Mouse (Mus musculus): ENCODE data around the gene Snap23. TPM values are rescaled to one million over a fixed set of nuclear protein-coding genes. Genes with fewer than 3 reads are reported as not detected.
A peak's percentile ranks its signal among the peaks of the same experiment; 100 is the strongest.
"Not testable (repeated sequence)": the region's sequence is repeated elsewhere in the genome, so short reads cannot be mapped to it uniquely, and the experiment has no call there.

The Snap23 gene
- 10 to 100 TPM; 53.4 to 63.6 (median 58.4) TPM for total RNA-seq (2022)

GRCm38 (mm10) chr2:120566886-120567797, at the start of gene Snap23:
Snap23 (plus strand) TSS chr2:120567671.
- peak; percentile 96 for DNase-seq (ENCODE audit: low spot score)

DNA sequence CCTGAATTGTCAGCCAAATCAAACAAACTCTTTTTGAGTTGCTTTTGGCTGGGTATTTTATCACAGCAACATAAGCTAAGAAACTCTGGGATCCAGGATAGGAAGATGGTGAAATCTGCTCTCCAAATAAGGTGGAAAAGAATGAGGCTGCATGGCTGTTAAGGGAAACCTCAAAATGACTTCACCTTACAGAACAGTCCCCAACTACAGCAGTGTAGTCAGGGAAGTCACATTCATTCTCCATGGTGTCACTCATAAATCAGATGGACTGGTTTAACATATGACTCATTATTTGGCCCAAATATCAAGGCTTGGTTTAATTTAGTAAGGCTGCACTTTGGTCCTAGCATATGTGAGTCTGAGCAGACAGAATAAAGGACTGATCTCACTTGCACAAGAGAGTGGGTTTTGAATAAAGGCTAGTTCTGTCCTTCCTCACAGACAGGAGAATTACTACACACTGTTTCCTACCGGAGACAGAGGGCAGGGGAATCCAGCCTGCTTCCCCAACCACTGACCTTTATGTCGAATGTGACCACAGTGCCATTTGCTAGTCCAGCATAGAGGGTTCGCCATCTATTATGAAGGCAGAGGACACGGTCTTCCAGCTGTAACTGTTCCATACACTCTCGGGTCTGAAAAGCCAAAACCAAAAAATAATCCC, 48.8 kb upstream of the Snap23 start:
- DNase-seq (ENCODE audit: low spot score) = peak; percentile 11

DNA sequence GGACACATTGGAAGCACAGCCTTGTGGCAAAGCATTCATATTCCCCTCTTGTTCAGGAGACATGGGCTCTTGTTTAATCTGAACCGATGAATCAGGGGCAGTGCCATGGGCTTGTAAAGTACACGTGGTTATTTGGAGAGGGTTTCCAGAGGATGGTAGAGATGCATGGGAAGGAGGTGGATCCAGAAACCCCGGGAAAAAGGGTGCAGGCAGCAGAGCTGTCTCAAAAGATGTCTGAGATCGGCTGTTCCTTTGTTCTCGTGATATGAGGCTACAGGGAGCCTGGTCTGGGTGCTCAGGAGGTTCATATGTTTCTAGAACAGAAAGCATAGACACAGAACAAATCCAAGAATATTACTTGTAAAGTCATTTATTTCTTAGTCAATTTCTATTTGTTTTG, 40.7 kb upstream of the Snap23 start:
- DNase-seq (ENCODE audit: low spot score) = no peak

DNA sequence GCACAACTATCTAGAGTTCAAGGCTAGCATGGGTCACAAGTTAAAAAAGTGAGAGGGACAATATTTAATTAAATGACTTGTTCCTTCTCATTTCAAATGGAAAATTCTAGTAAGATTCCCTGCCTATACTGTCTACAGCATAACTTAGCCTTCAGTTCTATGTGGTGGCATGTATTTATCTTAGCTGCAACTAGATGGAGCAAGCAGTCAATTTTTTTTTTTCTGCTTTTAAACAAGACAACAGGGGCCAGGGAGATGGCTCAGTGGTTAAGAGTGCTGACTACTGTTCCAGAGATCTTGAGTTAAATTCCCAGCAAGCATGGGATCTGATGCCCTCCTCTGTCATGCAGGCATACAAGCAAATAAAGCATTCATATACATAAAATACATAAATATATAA, 37.9 kb upstream of the Snap23 start:
- no peak for DNase-seq (ENCODE audit: low spot score)

GRCm38 (mm10) chr2:120531223-120531622, 36.2 kb upstream of the Snap23 start:
- no peak for DNase-seq (ENCODE audit: low spot score)

DNA sequence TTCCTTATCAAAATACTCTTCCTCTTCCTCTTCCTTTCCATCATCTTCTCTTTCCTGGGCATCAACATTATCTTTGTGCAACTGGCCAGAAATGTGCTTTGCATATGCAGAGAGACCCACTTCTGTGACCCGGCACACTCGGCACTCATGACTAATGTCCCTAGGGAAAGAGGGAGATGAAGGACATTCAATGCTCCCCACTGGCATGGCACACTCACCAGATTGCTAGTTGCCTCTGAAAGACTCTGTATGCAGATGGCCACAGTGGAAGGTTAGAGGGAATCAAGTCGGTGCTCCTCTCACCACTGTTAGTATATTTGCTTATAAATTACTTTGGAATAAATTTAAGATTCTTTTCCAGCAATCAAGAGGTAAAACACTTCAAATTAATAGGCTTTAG, 28.1 kb upstream of the Snap23 start:
- DNase-seq (ENCODE audit: low spot score) = peak; percentile 24

GRCm38 (mm10) chr2:120539778-120540208, 27.7 kb upstream of the Snap23 start:
- peak; percentile 95 for DNase-seq (ENCODE audit: low spot score)

DNA sequence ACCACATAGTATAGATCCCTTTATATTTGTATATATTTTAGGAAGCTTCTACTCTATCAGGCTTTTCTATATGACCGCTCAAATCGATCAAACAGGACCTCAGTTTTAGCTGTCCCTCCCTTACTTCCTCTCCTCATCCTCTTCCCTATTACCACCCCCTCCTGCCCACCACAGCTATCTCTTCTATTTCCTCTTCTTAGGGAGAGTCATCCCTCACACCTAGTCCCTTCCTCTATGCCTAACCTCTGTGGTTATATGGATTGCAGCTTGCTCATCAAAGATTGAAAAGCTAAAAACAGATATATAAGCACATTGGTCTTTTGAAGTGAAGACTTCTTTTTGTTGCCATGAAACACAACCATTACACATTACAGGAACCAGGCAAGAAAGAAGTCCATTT, 22.7 kb upstream of the Snap23 start:
- DNase-seq (ENCODE audit: low spot score) = no peak

DNA sequence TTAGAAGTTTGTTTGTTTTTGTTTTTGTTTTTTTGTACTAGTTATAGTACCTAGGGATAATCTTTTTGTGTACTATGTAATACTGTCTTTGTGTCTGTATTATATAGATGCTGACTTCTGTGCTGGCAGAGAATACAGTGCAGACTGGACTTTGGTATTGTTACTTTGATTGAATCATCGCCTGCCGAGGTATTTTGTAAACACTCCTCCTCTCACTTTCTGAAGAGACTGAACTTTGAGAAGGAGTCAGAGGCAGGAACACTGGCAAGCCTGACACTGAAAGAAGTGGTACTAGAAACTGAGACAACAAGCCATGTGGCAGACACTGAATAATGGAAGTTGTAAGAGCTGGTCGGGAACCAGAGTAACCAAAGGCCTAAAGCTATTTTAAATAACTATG, 10.6 kb upstream of the Snap23 start:
- no peak for DNase-seq (ENCODE audit: low spot score)

DNA sequence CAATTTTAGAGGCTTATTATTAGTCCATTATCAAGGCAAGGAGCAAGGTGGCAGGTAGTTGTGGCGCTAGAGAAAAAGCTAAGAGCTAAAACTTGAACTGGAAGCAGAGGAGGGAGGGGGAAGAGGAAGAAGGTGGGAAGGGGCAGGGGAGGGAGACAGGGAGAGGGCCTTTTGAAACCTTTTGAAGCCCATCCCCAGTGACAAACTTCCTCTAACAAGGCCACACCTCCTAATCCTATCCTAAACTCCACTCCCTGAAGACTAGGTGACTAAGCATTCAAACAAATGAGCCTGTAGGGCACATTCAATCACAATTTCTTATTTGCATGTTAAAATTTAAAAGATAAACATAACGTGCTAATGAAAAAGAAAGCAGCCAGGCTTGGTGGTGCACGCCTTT, 8.7 kb upstream of the Snap23 start:
- no peak for DNase-seq (ENCODE audit: low spot score)

DNA sequence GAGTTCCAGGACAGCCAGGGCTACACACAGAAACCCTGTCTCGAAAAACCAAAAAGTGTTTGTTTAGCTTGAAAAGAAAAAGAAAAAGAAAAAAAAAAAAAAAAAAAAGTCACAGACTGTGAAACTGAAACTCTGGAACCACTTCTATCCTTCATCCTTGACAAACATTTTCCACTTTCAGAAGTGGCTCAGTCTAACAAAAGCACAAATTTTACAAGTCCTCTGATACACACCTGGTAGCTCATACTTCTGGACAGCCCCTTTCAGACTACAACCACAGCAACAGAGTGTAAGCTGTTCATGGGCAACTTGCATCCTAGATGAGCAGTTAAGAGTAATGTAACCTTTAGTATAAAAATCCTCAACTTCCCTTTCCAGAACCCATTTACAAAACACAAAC, 5.9 kb upstream of the Snap23 start:
- no peak for DNase-seq (ENCODE audit: low spot score)

GRCm38 (mm10) chr2:120562859-120563234, 4.6 kb upstream of the Snap23 start:
- no peak for DNase-seq (ENCODE audit: low spot score)

DNA sequence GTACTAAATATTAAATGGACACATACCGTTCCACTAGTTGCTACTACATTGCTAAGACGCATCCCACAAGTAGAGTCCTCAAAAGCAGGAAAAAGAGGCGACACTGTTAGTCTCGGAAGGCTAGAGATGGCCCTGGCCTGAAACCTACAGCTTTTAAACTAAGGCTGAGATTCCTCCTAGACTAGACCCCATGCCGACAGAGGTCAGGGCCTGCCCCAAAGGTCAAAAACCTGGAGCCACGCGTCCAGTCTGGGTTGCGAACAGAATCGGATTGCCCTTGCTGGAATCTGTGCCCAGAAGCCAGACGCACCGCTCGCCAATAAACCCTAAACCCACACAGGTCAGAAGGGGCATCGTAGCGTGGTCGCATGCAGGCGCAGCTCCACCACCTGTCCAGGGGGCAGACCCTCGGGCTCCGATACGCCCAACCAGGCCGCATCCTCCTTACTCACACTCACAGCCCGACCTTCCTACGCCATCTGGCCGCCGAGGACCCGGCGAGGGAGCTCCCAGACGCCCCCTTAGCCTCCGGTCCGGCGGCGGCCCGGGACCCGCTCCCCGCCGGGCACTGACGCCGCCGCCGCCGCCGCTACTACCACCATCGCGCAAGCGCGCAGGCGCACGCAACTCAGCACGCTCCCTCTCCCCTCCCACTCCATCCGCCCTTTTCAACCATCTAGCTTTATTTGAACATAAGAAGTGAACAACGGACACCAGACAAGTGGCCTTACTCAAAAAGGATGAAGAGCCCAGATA, 4.1 kb upstream of the Snap23 start, which contains the start of gene Zfp106:
Zfp106 (minus strand) TSS at position 609 of the 756 bp plus-strand sequence.
- peak; percentile 92 for DNase-seq (ENCODE audit: low spot score)

- DNase-seq (ENCODE audit: low spot score) = not testable (repeated sequence)
Observed at GRCm38 (mm10) chr2:120564548-120565188, 2.8 kb upstream of the Snap23 start.

DNA sequence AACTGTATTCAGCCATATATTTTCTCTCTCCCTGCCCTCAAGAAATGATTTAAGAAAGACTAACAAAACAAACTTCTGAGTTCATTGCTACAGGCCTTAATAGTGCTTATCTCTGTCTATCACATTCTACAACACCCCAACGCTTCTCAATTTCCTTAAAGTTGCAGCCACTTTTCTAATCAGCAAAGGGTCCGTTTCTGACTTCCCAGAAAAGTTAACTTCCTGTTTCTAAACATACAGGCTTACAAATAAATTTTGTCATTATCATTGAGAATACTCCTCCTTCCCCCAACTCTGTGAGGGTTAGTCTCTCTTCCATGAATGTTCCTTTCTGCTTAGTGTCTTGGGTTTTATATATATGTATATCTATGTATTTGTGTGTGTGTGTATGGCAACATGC, 2.1 kb upstream of the Snap23 start:
- no peak for DNase-seq (ENCODE audit: low spot score)

- peak; percentile 20 for DNase-seq (ENCODE audit: low spot score)
Observed at GRCm38 (mm10) chr2:120567798-120568320, 388 bp downstream of the Snap23 start.

GRCm38 (mm10) chr2:120571081-120571480, 3.6 kb downstream of the Snap23 start:
- DNase-seq (ENCODE audit: low spot score) = no peak

GRCm38 (mm10) chr2:120572161-120572560, 4.7 kb downstream of the Snap23 start:
- not testable (repeated sequence) for DNase-seq (ENCODE audit: low spot score)

DNA sequence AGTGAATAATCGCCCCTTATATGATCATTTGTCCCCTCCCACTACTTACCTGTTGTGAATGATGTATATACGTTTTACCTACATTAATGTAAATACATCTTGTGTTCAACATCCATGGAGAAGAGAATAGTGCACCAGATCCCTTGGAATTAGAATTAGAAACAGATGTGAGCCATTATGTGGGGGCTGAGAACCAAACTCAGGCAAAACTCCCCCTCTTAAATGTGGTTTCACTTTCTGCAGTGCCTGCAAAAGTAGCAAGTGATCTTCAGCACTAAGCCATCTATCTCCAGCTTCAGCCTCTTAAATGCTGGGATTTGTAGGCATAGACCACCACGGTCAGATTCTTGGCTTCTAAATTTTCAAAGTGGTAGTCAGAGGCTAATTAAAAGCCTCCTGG, 7.7 kb downstream of the Snap23 start:
- DNase-seq (ENCODE audit: low spot score) = no peak

- no peak for DNase-seq (ENCODE audit: low spot score)
Observed at GRCm38 (mm10) chr2:120575978-120576377, 8.5 kb downstream of the Snap23 start.

DNA sequence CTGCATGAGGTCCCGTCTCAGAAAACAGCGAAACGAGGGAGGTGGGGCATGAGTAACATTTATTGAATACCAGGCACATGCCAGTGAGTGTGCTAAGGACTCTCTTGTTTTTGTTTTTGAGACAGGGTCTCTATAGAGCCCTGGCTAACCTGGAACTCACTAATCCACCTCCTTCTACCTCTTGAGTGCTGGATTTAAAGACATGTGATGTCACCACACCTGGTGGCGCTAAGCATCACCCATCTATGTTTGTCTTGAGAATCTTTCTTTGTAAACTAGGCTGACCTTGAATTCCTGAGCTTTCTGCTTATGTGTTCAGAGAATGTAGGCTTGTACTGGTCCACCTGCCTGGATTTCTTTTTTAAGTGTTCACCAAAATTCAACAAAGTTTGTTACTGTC, 10.3 kb downstream of the Snap23 start:
- no peak for DNase-seq (ENCODE audit: low spot score)
